Mouse (Mus musculus) C2C12 (cell line): ENCODE measurements around the gene Kiss1r. TPM values are rescaled to one million over a fixed set of nuclear protein-coding genes. Genes with fewer than 3 reads are reported as not detected.

ENCODE experiments used
- H3K27me3 ChIP-seq: one replicate; pipeline ENCODE4 v1.6.1; 2011; ENCODE audit not compliant: control insufficient read depth, insufficient read depth, insufficient read length
- H3K36me3 ChIP-seq: one replicate; pipeline ENCODE4 v1.6.1; 2011; ENCODE audit not compliant: control insufficient read depth, insufficient read depth
- H3K4me3 ChIP-seq: one replicate; pipeline ENCODE4 v1.5.1; 2011; ENCODE audit warnings: mild to moderate bottlenecking, control low read depth; ENCODE audit not compliant: poor library complexity, insufficient read depth, severe bottlenecking
- H3K79me2 ChIP-seq: one replicate; pipeline ENCODE4 v1.6.1; 2011; ENCODE audit not compliant: control insufficient read depth, insufficient read depth
- H3K79me3 ChIP-seq: one replicate; pipeline ENCODE4 v1.6.1; 2011; ENCODE audit warnings: low read depth, control low read depth
- H3ac ChIP-seq: one replicate; pipeline ENCODE3; 2011; ENCODE audit warnings: low read depth; ENCODE audit not compliant: control insufficient read depth, insufficient read length
- CEBPB ChIP-seq: IDR thresholded peaks from one replicate; pipeline ENCODE4 v1.6.1; 2011; ENCODE audit warnings: low read depth, mild to moderate bottlenecking, control low read depth, moderate library complexity
- CTCF ChIP-seq: IDR thresholded peaks from one replicate; pipeline ENCODE4 v1.5.1; 2011; ENCODE audit not compliant: control insufficient read depth, insufficient read depth, insufficient read length
- FOSL1 ChIP-seq: IDR thresholded peaks from one replicate; pipeline ENCODE4 v1.8.0; 2011; ENCODE audit warnings: mild to moderate bottlenecking, low read length; ENCODE audit not compliant: poor library complexity, insufficient read depth, severe bottlenecking
- MAX ChIP-seq: IDR thresholded peaks from one replicate; pipeline ENCODE4 v1.6.1; 2011; ENCODE audit warnings: mild to moderate bottlenecking, control low read depth
- MYOD1 ChIP-seq: IDR thresholded peaks from one replicate; pipeline ENCODE4 v1.6.1; 2011; ENCODE audit warnings: low read depth; ENCODE audit not compliant: control insufficient read depth, insufficient read length
- MYOG ChIP-seq: IDR thresholded peaks from one replicate; pipeline ENCODE4 v1.6.1; 2011; ENCODE audit not compliant: control insufficient read depth, insufficient read length; ENCODE audit errors: extremely low read depth
- USF1 ChIP-seq: IDR thresholded peaks from one replicate; pipeline ENCODE4 v1.6.1; 2011; ENCODE audit warnings: low read depth, mild to moderate bottlenecking, control low read depth, moderate library complexity
- polyA plus RNA-seq: library from polyadenylated mRNA; unstranded; fragments of >200 nt; fragmentation: generic; extraction: Trizol; gene quantifications from one replicate; pipeline ENCODE4 v1.2.1, GENCODE M21; 2012; ENCODE audit warnings: missing spikeins

Gene Kiss1r
- polyA plus RNA-seq, 1 experiment, result 0.13 TPM

DNA sequence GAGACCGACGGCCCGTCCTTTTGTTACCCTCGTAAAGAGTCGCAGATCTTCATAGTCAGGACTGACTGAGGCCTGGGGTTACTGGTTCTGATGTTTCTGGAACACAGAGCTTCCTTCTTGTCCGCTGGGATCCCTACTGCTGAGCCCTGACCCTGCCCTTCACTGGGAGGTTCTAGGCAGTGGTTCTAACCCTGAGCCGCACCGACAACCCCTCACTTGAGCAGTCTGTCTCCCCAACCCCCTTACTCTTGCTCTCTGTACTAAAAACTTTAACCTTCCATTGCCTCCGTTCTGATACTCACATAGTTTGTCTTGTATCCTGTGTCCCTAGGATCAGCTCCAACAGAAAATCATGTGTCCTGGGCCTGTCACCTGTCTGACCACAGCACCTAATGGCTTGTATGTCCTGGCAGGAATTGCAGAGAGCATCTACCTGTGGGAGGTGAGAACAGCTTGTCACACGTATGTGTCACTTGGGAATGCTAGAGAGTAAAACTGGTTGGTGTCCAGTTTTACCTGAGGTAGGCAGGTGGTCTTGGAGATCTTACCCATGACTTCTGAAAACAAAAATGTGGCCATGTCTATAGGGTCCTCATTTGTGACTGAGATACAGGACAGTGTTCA lies 44.0 kb downstream of the Kiss1r start:
- peaks cover 38% of the 10 kb centered on the region for H3K36me3 ChIP-seq
- peak overlapping the region; percentile 98 for H3K4me3 ChIP-seq
- peak overlapping the region; percentile 99 for H3ac ChIP-seq
- peaks cover 20% of the 10 kb centered on the region for H3K79me3 ChIP-seq
- peaks cover 32% of the 10 kb centered on the region for H3K79me2 ChIP-seq
- no peaks in the 10 kb centered on the region for H3K27me3 ChIP-seq
- TF ChIP-seq FOSL1, result no peak
- TF ChIP-seq CTCF, result no peak
- TF ChIP-seq MYOD1, result no peak
- no peak for TF ChIP-seq USF1
- no peak for TF ChIP-seq MYOG
- TF ChIP-seq CEBPB, result no peak

DNA sequence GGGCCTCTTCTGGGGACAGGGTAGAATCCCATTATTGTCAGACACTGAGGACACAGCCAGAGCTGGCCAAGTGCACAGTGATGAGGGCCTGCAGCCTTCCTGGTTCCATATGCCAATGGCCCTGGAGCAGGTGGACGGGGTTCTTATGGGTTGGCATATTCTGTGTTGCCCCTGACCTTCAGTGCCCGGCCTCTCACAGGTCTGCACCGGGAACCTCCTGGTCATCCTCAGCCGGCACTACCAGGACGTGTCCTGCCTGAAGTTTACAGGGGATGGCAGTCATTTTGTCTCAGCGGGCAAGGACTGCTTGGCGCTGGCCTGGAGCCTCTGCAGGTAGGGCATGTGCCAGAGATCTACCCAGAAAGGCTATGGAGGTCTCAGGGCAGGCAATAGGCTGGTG lies 48.0 kb downstream of the Kiss1r start:
- no peak for TF ChIP-seq MYOG
- TF ChIP-seq CEBPB, result no peak
- no peak for TF ChIP-seq FOSL1
- TF ChIP-seq MYOD1, result no peak
- no peak for TF ChIP-seq CTCF
- no peak for TF ChIP-seq USF1
- TF ChIP-seq MAX, result no peak
- Histone ChIP-seq H3K79me2 (peaks cover 32% of the 10 kb centered on the region), H3K79me3 (peaks cover 20% of the 10 kb centered on the region), H3K27me3 (no peaks in the 10 kb centered on the region), H3K4me3 (no peak overlapping the region), H3K36me3 (peaks cover 64% of the 10 kb centered on the region), H3ac (no peak overlapping the region)

- no peak for TF ChIP-seq FOSL1
- TF ChIP-seq MYOD1, result no peak
- TF ChIP-seq MYOG, result no peak
- TF ChIP-seq USF1, result no peak
- no peak for TF ChIP-seq MAX
- no peak for TF ChIP-seq CEBPB
- no peak for TF ChIP-seq CTCF
- H3K27me3 ChIP-seq, result no peaks in the 10 kb centered on the region
- no peak overlapping the region for H3ac ChIP-seq
- peaks cover 16% of the 10 kb centered on the region for H3K79me3 ChIP-seq
- peaks cover 64% of the 10 kb centered on the region for H3K36me3 ChIP-seq
- peaks cover 28% of the 10 kb centered on the region for H3K79me2 ChIP-seq
- no peak overlapping the region for H3K4me3 ChIP-seq
Measured at GRCm38 (mm10) chr10:79965325-79965724, 48.6 kb downstream of the Kiss1r start.

DNA sequence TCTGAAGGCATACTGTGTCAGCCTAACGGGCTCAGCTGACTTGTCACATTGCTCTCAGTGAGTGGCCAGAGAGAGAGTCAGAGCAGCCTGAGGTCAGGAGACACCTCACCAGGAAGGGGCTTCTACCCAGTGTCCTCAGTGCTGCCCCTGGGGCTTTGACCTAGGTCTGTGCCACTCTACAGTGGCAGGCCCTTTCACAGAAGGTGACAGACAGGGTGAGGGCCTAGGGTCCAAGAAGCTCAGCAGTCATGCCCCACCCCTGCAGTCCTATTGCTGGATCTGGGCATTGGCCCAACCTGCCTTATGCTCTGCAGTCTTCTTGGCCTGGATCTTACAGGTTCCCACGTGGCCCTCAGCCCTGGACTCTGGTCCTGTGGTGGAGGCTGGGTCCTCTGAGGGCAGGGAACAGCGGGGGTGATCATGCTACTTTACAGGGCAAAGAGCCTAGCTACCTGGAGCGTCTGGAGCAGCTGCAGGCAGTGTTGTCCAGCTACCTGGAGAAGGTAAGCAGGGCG lies 50.2 kb downstream of the Kiss1r start:
- no peak overlapping the region for H3K4me3 ChIP-seq
- no peak overlapping the region for H3ac ChIP-seq
- H3K36me3 ChIP-seq, result peaks cover 55% of the 10 kb centered on the region
- peaks cover 12% of the 10 kb centered on the region for H3K79me2 ChIP-seq
- H3K79me3 ChIP-seq, result peaks cover 3% of the 10 kb centered on the region
- TF ChIP-seq MYOD1 (no peak), MAX (no peak), FOSL1 (no peak), USF1 (no peak), MYOG (no peak), CEBPB (no peak), CTCF (no peak)
- peaks cover 3% of the 10 kb centered on the region for H3K27me3 ChIP-seq

GRCm38 (mm10) chr10:79968181-79968580 lies 51.4 kb downstream of the Kiss1r start:
- H3K27me3 ChIP-seq, result peaks cover 3% of the 10 kb centered on the region
- TF ChIP-seq CTCF (no peak), MAX (no peak), CEBPB (no peak), MYOD1 (no peak), MYOG (no peak), USF1 (no peak), FOSL1 (no peak)
- H3ac ChIP-seq, result no peak overlapping the region
- no peaks in the 10 kb centered on the region for H3K79me3 ChIP-seq
- no peak overlapping the region for H3K4me3 ChIP-seq
- no peaks in the 10 kb centered on the region for H3K79me2 ChIP-seq
- H3K36me3 ChIP-seq, result peaks cover 42% of the 10 kb centered on the region
